Mouse (Mus musculus): Measurements from ENCODE around the gene Sh3rf1. TPM values are rescaled to one million over a fixed set of nuclear protein-coding genes. Genes with fewer than 3 reads are reported as not detected.

Sh3rf1 gene
- polyA plus RNA-seq, 1 experiment from 2014 or later, result 18.1 TPM

DNA sequence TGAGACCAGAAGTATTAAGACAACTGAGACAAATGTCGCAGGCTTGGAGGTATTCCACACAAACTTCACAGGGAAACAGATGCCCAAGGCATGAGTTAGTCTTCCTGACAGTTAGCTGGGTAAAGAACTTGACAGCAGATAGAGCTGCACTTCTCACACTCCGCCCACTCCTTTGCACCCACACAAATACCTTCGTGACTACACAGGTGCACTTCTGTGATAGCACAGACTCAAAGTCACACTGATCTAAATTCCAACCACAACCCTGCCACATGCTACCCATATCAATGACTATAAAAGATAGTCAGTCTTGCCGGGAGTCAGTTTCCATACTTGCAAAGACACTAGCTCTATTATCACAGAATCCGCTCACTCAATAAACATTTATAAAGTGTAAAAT lies 202.4 kb downstream of the Sh3rf1 start:
- H3K4me2 ChIP-seq (ENCODE audit: low read length), result no peak overlapping the region
- no peak for TF ChIP-seq CTCF (IDR thresholded peaks at IDR 0.05; ENCODE audit: low read depth)
- 86% methylated on average over 5 of the region's 5 CpGs for WGBS
- DNase-seq (ENCODE audit: low spot score) (no peak), ATAC-seq (replicated peaks; ENCODE audit: low FRiP score, low read depth) (no peak)
- H3K9ac ChIP-seq (ENCODE audit: low read depth, low read length), result no peak overlapping the region
- H3K4me3 ChIP-seq (replicated peaks; ENCODE audit: low read depth, low read length), result no peak overlapping the region
- H3K27me3 ChIP-seq (ENCODE audit: insufficient read depth, low read length), result no peaks in the 10 kb centered on the region
- H3K4me1 ChIP-seq (replicated peaks; ENCODE audit: insufficient read depth, low read length), result no peaks in the 10 kb centered on the region
- H3K9me3 ChIP-seq (replicated peaks; ENCODE audit: low read length), result no peaks in the 10 kb centered on the region
- no peaks in the 10 kb centered on the region for H3K36me3 ChIP-seq (ENCODE audit: insufficient read depth, low read length)
- no peak overlapping the region for H3K27ac ChIP-seq

DNA sequence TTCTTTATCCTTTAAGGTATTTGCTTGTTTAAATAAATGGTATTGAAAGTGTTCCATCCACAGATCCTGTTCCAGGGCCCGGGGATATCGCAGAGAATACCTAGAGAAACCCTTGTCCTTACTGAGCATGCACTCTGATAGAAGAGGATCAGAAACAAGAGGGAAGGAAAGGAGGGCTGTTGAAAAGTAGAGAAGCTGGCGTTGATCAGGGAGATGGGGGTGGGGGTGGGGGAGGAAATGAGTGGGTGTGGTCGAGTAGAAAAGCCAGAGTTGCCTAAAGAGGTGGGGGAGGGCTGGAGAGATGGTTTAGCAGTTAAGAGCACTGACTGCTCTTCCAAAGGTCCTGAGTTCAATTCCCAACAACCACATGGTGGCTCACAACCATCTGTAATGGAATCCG lies 203.0 kb downstream of the Sh3rf1 start:
- Histone ChIP-seq H3K36me3 (ENCODE audit: insufficient read depth, low read length) (no peaks in the 10 kb centered on the region), H3K9ac (ENCODE audit: low read depth, low read length) (no peak overlapping the region), H3K27me3 (ENCODE audit: insufficient read depth, low read length) (no peaks in the 10 kb centered on the region), H3K4me3 (replicated peaks; ENCODE audit: low read depth, low read length) (no peak overlapping the region), H3K4me1 (replicated peaks; ENCODE audit: insufficient read depth, low read length) (no peaks in the 10 kb centered on the region), H3K27ac (no peak overlapping the region), H3K4me2 (ENCODE audit: low read length) (no peak overlapping the region), H3K9me3 (replicated peaks; ENCODE audit: low read length) (no peaks in the 10 kb centered on the region)
- ATAC-seq (replicated peaks; ENCODE audit: low FRiP score, low read depth) (no peak), DNase-seq (ENCODE audit: low spot score) (no peak)
- 60% methylated on average over 5 of the region's 5 CpGs for WGBS
- TF ChIP-seq CTCF (IDR thresholded peaks at IDR 0.05; ENCODE audit: low read depth), result no peak

DNA sequence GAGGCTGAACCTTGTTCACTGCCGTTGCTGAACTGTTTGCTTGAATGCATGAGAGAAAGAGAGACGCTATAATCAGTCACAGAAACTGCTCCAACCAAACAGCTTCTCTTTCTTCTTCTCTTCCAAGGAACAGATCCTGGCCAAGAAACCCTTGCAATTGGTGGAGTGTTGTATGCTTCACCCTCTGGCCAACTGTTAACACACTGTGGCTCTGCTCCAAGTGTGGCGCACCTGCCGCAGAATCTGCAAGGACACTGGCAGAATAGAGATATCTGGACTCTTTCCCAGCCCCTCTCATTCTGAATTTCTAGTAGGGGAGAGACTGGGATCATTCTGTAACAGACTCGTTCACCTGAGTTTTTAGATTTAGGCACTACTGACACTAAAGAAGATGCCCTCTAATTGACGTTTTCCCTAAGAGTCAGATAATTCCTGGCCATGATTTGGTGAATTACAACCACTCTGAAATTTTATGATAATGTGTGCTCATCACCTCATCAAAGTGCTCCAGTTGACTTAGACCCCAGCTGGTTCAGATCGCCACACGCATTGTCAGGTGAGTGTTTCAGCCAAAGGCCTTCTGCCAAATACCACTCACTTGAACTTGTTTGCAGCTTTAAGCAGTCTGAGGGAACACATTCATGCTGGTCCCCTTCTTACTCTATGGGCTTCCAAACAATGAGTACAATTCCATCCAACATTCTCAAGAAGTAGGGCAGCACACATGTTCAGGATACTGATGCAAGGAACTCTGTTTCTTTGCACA lies 204.4 kb downstream of the Sh3rf1 start:
- no peaks in the 10 kb centered on the region for H3K4me1 ChIP-seq (replicated peaks; ENCODE audit: insufficient read depth, low read length)
- no peak overlapping the region for H3K27ac ChIP-seq
- TF ChIP-seq CTCF (IDR thresholded peaks at IDR 0.05; ENCODE audit: low read depth), result no peak
- no peaks in the 10 kb centered on the region for H3K36me3 ChIP-seq (ENCODE audit: insufficient read depth, low read length)
- H3K9ac ChIP-seq (ENCODE audit: low read depth, low read length), result no peak overlapping the region
- DNase-seq (ENCODE audit: low spot score) (no peak), ATAC-seq (replicated peaks; ENCODE audit: low FRiP score, low read depth) (no peak; the same call in 1 of the 2 replicates)
- H3K4me2 ChIP-seq (ENCODE audit: low read length), result no peak overlapping the region
- 77% methylated on average over 8 of the region's 8 CpGs for WGBS
- H3K9me3 ChIP-seq (replicated peaks; ENCODE audit: low read length), result no peaks in the 10 kb centered on the region
- no peak overlapping the region for H3K4me3 ChIP-seq (replicated peaks; ENCODE audit: low read depth, low read length)
- no peaks in the 10 kb centered on the region for H3K27me3 ChIP-seq (ENCODE audit: insufficient read depth, low read length)

DNA sequence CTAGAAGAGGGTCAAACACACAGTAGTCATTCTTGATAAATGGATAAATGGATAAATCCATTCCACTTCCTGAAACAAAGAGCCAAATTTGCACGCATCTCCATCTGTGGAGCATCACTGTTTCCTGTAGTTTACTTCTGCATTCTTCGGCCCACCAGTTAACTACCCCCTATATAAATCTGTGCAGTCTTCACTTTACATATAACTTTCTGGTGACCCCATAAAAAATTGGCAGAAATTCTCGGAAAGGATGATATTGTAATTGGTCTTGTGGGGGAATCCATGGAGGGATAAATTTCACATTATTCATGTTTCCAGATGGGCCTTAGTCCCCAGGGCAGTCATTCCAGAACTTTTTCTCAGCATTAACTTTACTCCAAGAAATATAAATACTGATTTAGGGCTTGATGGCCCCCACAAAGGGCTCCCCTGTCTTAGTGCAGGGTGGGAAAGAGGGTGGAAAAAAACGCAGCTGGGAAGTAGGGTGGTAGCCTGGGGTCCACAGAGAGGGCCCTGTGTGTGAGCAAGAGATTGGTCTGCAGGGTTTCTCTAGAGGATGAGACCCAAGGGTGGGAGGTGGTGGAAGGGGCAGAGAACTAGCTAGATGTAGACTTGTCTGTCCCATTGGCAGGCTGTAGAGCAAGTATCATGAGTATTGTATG lies 205.3 kb downstream of the Sh3rf1 start:
- Histone ChIP-seq H3K9me3 (replicated peaks; ENCODE audit: low read length) (no peaks in the 10 kb centered on the region), H3K27ac (no peak overlapping the region), H3K27me3 (ENCODE audit: insufficient read depth, low read length) (no peaks in the 10 kb centered on the region), H3K9ac (ENCODE audit: low read depth, low read length) (no peak overlapping the region), H3K4me2 (ENCODE audit: low read length) (no peak overlapping the region), H3K36me3 (ENCODE audit: insufficient read depth, low read length) (no peaks in the 10 kb centered on the region), H3K4me1 (replicated peaks; ENCODE audit: insufficient read depth, low read length) (no peaks in the 10 kb centered on the region), H3K4me3 (replicated peaks; ENCODE audit: low read depth, low read length) (no peak overlapping the region)
- DNase-seq (ENCODE audit: low spot score) (peak; percentile 77), ATAC-seq (replicated peaks; ENCODE audit: low FRiP score, low read depth) (peak; percentile 63; the same call in 1 of the 2 replicates)
- 60% methylated on average over 4 of the region's 4 CpGs for WGBS
- no peak for TF ChIP-seq CTCF (IDR thresholded peaks at IDR 0.05; ENCODE audit: low read depth)

DNA sequence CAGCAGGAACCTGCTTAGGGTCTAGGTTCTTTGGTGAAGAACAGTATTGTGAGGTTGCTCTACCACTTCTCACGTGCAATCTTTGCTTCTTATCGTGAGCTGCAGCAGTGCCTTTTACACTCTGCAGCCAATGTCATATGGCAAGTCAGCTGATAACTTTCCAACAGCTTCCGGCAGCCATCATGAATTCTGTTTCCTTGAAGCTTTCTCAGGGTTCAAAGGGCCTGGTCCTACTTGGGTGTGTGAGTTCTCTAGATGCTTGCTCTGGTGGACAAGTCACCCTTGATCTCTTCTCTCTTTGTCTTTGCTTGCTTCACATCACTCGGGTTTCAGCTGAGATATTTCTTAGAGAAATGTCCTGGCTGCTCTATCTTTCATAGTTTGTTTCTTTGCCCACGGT lies 211.8 kb downstream of the Sh3rf1 start:
- DNase-seq (ENCODE audit: low spot score) (no peak), ATAC-seq (replicated peaks; ENCODE audit: low FRiP score, low read depth) (no peak)
- no peak overlapping the region for H3K4me3 ChIP-seq (replicated peaks; ENCODE audit: low read depth, low read length)
- H3K27me3 ChIP-seq (ENCODE audit: insufficient read depth, low read length), result no peaks in the 10 kb centered on the region
- H3K4me2 ChIP-seq (ENCODE audit: low read length), result no peak overlapping the region
- no peaks in the 10 kb centered on the region for H3K36me3 ChIP-seq (ENCODE audit: insufficient read depth, low read length)
- H3K9me3 ChIP-seq (replicated peaks; ENCODE audit: low read length), result peaks cover 3% of the 10 kb centered on the region; the same call in 1 of the 2 replicates
- WGBS, result 89% methylated on average over 5 of the region's 5 CpGs
- TF ChIP-seq CTCF (IDR thresholded peaks at IDR 0.05; ENCODE audit: low read depth), result no peak
- no peak overlapping the region for H3K9ac ChIP-seq (ENCODE audit: low read depth, low read length)
- no peaks in the 10 kb centered on the region for H3K4me1 ChIP-seq (replicated peaks; ENCODE audit: insufficient read depth, low read length)
- no peak overlapping the region for H3K27ac ChIP-seq

DNA sequence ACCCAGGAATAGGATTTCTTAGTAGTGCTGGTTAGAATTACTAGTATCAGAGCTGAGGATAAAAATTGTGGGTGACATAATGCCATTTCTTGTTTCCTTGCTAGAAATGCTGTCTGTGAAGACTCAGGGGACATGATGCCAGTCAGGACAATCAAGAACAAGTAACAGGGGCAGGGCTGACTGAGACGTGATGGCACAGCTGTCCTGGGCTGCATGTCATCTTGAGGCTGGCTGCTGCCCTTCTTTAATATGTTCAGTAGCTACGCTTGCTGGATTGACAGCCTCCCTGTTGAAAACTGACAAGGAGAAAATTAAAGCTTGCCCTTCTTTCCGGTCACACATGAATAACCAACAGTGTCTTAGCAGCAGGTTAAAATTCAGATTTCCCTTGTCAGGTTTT lies 212.5 kb downstream of the Sh3rf1 start:
- 65% methylated on average over 3 of the region's 3 CpGs for WGBS
- no peak for DNase-seq (ENCODE audit: low spot score)
- TF ChIP-seq CTCF (IDR thresholded peaks at IDR 0.05; ENCODE audit: low read depth), result no peak

More for the DNA sequence above, 212.5 kb downstream of the Sh3rf1 start:
- Histone ChIP-seq H3K4me2 (ENCODE audit: low read length) (no peak overlapping the region), H3K27ac (no peak overlapping the region), H3K36me3 (ENCODE audit: insufficient read depth, low read length) (no peaks in the 10 kb centered on the region), H3K4me1 (replicated peaks; ENCODE audit: insufficient read depth, low read length) (no peaks in the 10 kb centered on the region), H3K27me3 (ENCODE audit: insufficient read depth, low read length) (no peaks in the 10 kb centered on the region), H3K9ac (ENCODE audit: low read depth, low read length) (no peak overlapping the region), H3K4me3 (replicated peaks; ENCODE audit: low read depth, low read length) (no peak overlapping the region), H3K9me3 (replicated peaks; ENCODE audit: low read length) (peaks cover 3% of the 10 kb centered on the region; the same call in 1 of the 2 replicates)
- ATAC-seq (replicated peaks; ENCODE audit: low FRiP score, low read depth), result no peak
